ENCODE assay signal across 8 mouse cellular contexts in the genomic region with DNA sequence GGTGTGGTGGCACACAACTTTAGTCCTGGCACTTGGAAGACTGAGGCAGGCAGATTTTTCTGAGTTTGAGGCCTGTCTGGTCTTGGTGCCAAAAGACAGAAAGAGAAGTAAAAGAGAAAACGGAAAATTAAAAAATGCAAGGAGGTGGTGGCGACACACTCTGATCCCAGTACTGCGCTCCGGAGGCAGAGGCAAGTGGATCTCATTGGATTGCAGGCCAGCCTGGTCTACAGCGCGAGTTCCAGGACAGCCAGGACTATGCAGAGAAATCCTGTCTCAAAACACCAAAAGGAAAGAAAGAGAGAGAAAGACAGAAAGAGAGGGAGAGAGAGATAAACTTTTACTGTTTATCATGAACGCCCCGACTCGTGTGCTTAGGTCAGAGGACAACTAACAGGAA. TPM values are rescaled to one million over a fixed set of nuclear protein-coding genes. Genes with fewer than 3 reads are reported as not detected.
DNase-seq lines count a peak whose midpoint lies in the region; ATAC-seq and TF ChIP-seq lines count a peak whose summit lies in the region.

No protein-coding gene starts in this region.

- peak overlapping the region; percentile 99 for H3K4me3 ChIP-seq in lung, embryonic 16.5 days (ENCODE audit: low read length)
- peak overlapping the region; percentile 74 for H3K4me3 ChIP-seq in limb, embryonic 11.5 days (ENCODE audit: low read depth, low read length)
- H3K4me3 ChIP-seq in olfactory bulb, adult 2 months (ENCODE audit: insufficient read depth, low read depth, low read length): peak overlapping the region; percentile 96

- no peak for DNase-seq in lung, postnatal 14 days
- DNase-seq in limb, embryonic 11.5 days (ENCODE audit: low spot score): no peak
- no peak for DNase-seq in adipocyte (ENCODE audit: low spot score)
- no peak for DNase-seq in left cerebral cortex, postnatal 25 days (ENCODE audit: low spot score in 2 of 2)
- DNase-seq in kidney, postnatal 4 days: no peak

- H3K27ac ChIP-seq in lung, embryonic 16.5 days (ENCODE audit: low read length): peak overlapping the region; percentile 58
- no peak overlapping the region for H3K27ac ChIP-seq in limb, embryonic 11.5 days (replicated peaks; ENCODE audit: low read depth, low read length)
- H3K27ac ChIP-seq in olfactory bulb, adult 2 months (ENCODE audit: insufficient read depth, low read depth, low read length): 0 out of 2 replicates have a peak overlapping the region, but pooled peaks have one; percentile 41

- intact Hi-C loops in left cerebral cortex, postnatal 25 days (cut with DNase I): no loop called here

- H3K4me2 ChIP-seq in lung, embryonic 16.5 days (ENCODE audit: low read depth, low read length): peak overlapping the region; percentile 64
- peak overlapping the region; percentile 55 for H3K4me2 ChIP-seq in limb, embryonic 11.5 days (ENCODE audit: low read depth, severe bottlenecking)

- TF ChIP-seq POLR2A in olfactory bulb, adult 2 months (IDR thresholded peaks at IDR 0.05; ENCODE audit: insufficient read depth, low read depth, low read length): no peak

- H3K27me3 ChIP-seq in lung, embryonic 16.5 days (ENCODE audit: control insufficient read depth, insufficient read depth, low read depth, low read length): no peaks in the 10 kb centered on the region
- no peaks in the 10 kb centered on the region for H3K27me3 ChIP-seq in limb, embryonic 11.5 days (ENCODE audit: control insufficient read depth, insufficient read depth, low read length)

- no peaks in the 10 kb centered on the region for H3K9me3 ChIP-seq in lung, embryonic 16.5 days (ENCODE audit: control insufficient read depth, low read length)
- H3K9me3 ChIP-seq in limb, embryonic 11.5 days (ENCODE audit: control insufficient read depth, low read length): no peaks in the 10 kb centered on the region

- WGBS in lung, embryonic 16.5 days: 30% methylated on average over 9 of the region's 9 CpGs
- WGBS in limb, embryonic 11.5 days: 58% methylated on average over 9 of the region's 9 CpGs
- 38% methylated on average over 9 of the region's 9 CpGs for WGBS in olfactory bulb, adult 2 months

- H3K4me1 ChIP-seq in lung, embryonic 16.5 days (replicated peaks; ENCODE audit: control insufficient read depth, insufficient read depth, low read length): peaks cover 10% of the 10 kb centered on the region
- peaks cover 5% of the 10 kb centered on the region; the same call in 1 of the 2 replicates for H3K4me1 ChIP-seq in limb, embryonic 11.5 days (ENCODE audit: control insufficient read depth, insufficient read depth, low read length)
- H3K4me1 ChIP-seq in olfactory bulb, adult 2 months (ENCODE audit: control insufficient read depth, insufficient read depth, low read length): peaks cover 4% of the 10 kb centered on the region

- H3K36me3 ChIP-seq in lung, embryonic 16.5 days (ENCODE audit: control insufficient read depth, insufficient read depth, low read length): peaks cover 14% of the 10 kb centered on the region
- peaks cover 8% of the 10 kb centered on the region for H3K36me3 ChIP-seq in limb, embryonic 11.5 days (ENCODE audit: control insufficient read depth, insufficient read depth, low read length)

- peak overlapping the region; percentile 99 for H3K9ac ChIP-seq in lung, embryonic 16.5 days (ENCODE audit: low read length)
- peak overlapping the region; percentile 78 for H3K9ac ChIP-seq in limb, embryonic 11.5 days (ENCODE audit: low read length)

- TF ChIP-seq CTCF in olfactory bulb, adult 2 months (IDR thresholded peaks at IDR 0.05; ENCODE audit: insufficient read depth, low read depth, low read length): no peak

- peak; percentile 31; the same call in 1 of the 2 replicates for ATAC-seq in lung, embryonic 16.5 days (ENCODE audit: low read depth)
- peak; percentile 9; the same call in 1 of the 2 replicates for ATAC-seq in erythroblast, adult 5-6 weeks (replicated peaks; ENCODE audit: low FRiP score, poor library complexity, severe bottlenecking)
- ATAC-seq in limb, embryonic 11.5 days (ENCODE audit: insufficient number of reproducible peaks, low FRiP score, low TSS enrichment, low read depth): peak; percentile 1; the same call in 1 of the 2 replicates

RNA-seq across cellular contexts. Expression of a gene that starts 0.5 kb away (rescaled TPM):
- polyA plus RNA-seq in lung, embryonic 16.5 days (2015; fragmentation: Nextera tagmentation; extraction: Ambion mirVana): 156 and 164 TPM in 2 replicates
- total RNA-seq in erythroblast, adult 5-6 weeks (2015; ENCODE audit: low replicate concordance): 18.6 and 20.6 TPM in 2 replicates
- 43.0 and 65.7 TPM in 2 replicates for total RNA-seq in erythroblast, adult 5-6 weeks (2017; ENCODE audit: low replicate concordance)
- polyA plus RNA-seq in limb, embryonic 11.5 days (2014; fragmentation: Nextera tagmentation; extraction: Ambion mirVana): 186 and 196 TPM in 2 replicates
- 403 TPM in 1 of 2 replicates, not detected in the other for polyA plus RNA-seq in olfactory bulb, adult 2 months (2012; ENCODE audit: insufficient read depth, insufficient read length, low replicate concordance, missing spikeins)
- 10 to 100 TPM; 91.0 to 94.1 TPM for total RNA-seq in left cerebral cortex, postnatal 25 days (2021)

RNA-seq across cellular contexts. Expression of a gene that starts 9.9 kb away (rescaled TPM):
- 63.5 and 64.0 TPM in 2 replicates for polyA plus RNA-seq in lung, embryonic 16.5 days (2015; fragmentation: Nextera tagmentation; extraction: Ambion mirVana)
- total RNA-seq in erythroblast, adult 5-6 weeks (2015; ENCODE audit: low replicate concordance): 1.5 and 8.4 TPM in 2 replicates
- 11.8 and 12.3 TPM in 2 replicates for total RNA-seq in erythroblast, adult 5-6 weeks (2017; ENCODE audit: low replicate concordance)
- polyA plus RNA-seq in limb, embryonic 11.5 days (2014; fragmentation: Nextera tagmentation; extraction: Ambion mirVana): 53.5 and 60.2 TPM in 2 replicates
- polyA plus RNA-seq in olfactory bulb, adult 2 months (2012; ENCODE audit: insufficient read depth, insufficient read length, low replicate concordance, missing spikeins): not detected in 2 replicates
- total RNA-seq in left cerebral cortex, postnatal 25 days (2021): 10 to 100 TPM; 32.3 to 35.6 TPM

RNA-seq across cellular contexts. Expression of a gene that starts 12.7 kb away (rescaled TPM):
- 71.3 and 75.9 TPM in 2 replicates for polyA plus RNA-seq in lung, embryonic 16.5 days (2015; fragmentation: Nextera tagmentation; extraction: Ambion mirVana)
- total RNA-seq in erythroblast, adult 5-6 weeks (2015; ENCODE audit: low replicate concordance): 24.2 and 24.4 TPM in 2 replicates
- total RNA-seq in erythroblast, adult 5-6 weeks (2017; ENCODE audit: low replicate concordance): 6.0 and 23.1 TPM in 2 replicates
- polyA plus RNA-seq in limb, embryonic 11.5 days (2014; fragmentation: Nextera tagmentation; extraction: Ambion mirVana): 110 and 128 TPM in 2 replicates
- polyA plus RNA-seq in olfactory bulb, adult 2 months (2012; ENCODE audit: insufficient read depth, insufficient read length, low replicate concordance, missing spikeins): not detected in 2 replicates
- 1 to 10 TPM; 5.4 to 7.2 TPM for total RNA-seq in left cerebral cortex, postnatal 25 days (2021)

RNA-seq across cellular contexts. Expression of a gene that starts 12.9 kb away (rescaled TPM):
- not detected in 2 replicates for polyA plus RNA-seq in lung, embryonic 16.5 days (2015; fragmentation: Nextera tagmentation; extraction: Ambion mirVana)
- not detected in 2 replicates for total RNA-seq in erythroblast, adult 5-6 weeks (2015; ENCODE audit: low replicate concordance)
- total RNA-seq in erythroblast, adult 5-6 weeks (2017; ENCODE audit: low replicate concordance): not detected in 2 replicates
- polyA plus RNA-seq in limb, embryonic 11.5 days (2014; fragmentation: Nextera tagmentation; extraction: Ambion mirVana): not detected in 2 replicates
- polyA plus RNA-seq in olfactory bulb, adult 2 months (2012; ENCODE audit: insufficient read depth, insufficient read length, low replicate concordance, missing spikeins): not detected in 2 replicates
- total RNA-seq in left cerebral cortex, postnatal 25 days (2021): not detected

RNA-seq across cellular contexts. Expression of a gene that starts 17.8 kb away (rescaled TPM):
- polyA plus RNA-seq in lung, embryonic 16.5 days (2015; fragmentation: Nextera tagmentation; extraction: Ambion mirVana): 68.4 and 71.4 TPM in 2 replicates
- total RNA-seq in erythroblast, adult 5-6 weeks (2015; ENCODE audit: low replicate concordance): 14.6 and 21.3 TPM in 2 replicates
- total RNA-seq in erythroblast, adult 5-6 weeks (2017; ENCODE audit: low replicate concordance): 13.5 and 23.3 TPM in 2 replicates
- polyA plus RNA-seq in limb, embryonic 11.5 days (2014; fragmentation: Nextera tagmentation; extraction: Ambion mirVana): 127 and 132 TPM in 2 replicates
- not detected in 2 replicates for polyA plus RNA-seq in olfactory bulb, adult 2 months (2012; ENCODE audit: insufficient read depth, insufficient read length, low replicate concordance, missing spikeins)
- total RNA-seq in left cerebral cortex, postnatal 25 days (2021): 10 to 100 TPM; 21.4 to 23.9 TPM

Comparison
In these comparisons a context has a peak if more than half of its experiments do, and no peak if none do; other contexts are left out.
1. RNA of a gene that starts 9.9 kb away (polyA plus RNA-seq): 63.5 to 64.0 TPM in lung, embryonic 16.5 days and 53.5 to 60.2 TPM in limb, embryonic 11.5 days; not detected in olfactory bulb, adult 2 months; every median in the first group is over 10 times any median in the second.
2. RNA of a gene that starts 12.7 kb away (polyA plus RNA-seq): 110 to 128 TPM in limb, embryonic 11.5 days and 71.3 to 75.9 TPM in lung, embryonic 16.5 days; not detected in olfactory bulb, adult 2 months; every median in the first group is over 10 times any median in the second.
3. Peak in every context shown above with its lines, with median percentiles within 50 percentile points of each other: ATAC-seq and H3K4me3 ChIP-seq.